Mouse (Mus musculus): ENCODE data around the gene Hexdc. TPM values are rescaled to one million over a fixed set of nuclear protein-coding genes. Genes with fewer than 3 reads are reported as not detected.

Gene Hexdc
- total RNA-seq, 2 experiments from 2014 or later: 12.7 to 15.1 TPM

GRCm38 (mm10) chr11:121221321-121222010 lies 17.2 kb downstream of the Hexdc start:
- intact Hi-C loops (cut with DNase I): no loop called here
- peak; percentile 57 to 61 for DNase-seq

DNA sequence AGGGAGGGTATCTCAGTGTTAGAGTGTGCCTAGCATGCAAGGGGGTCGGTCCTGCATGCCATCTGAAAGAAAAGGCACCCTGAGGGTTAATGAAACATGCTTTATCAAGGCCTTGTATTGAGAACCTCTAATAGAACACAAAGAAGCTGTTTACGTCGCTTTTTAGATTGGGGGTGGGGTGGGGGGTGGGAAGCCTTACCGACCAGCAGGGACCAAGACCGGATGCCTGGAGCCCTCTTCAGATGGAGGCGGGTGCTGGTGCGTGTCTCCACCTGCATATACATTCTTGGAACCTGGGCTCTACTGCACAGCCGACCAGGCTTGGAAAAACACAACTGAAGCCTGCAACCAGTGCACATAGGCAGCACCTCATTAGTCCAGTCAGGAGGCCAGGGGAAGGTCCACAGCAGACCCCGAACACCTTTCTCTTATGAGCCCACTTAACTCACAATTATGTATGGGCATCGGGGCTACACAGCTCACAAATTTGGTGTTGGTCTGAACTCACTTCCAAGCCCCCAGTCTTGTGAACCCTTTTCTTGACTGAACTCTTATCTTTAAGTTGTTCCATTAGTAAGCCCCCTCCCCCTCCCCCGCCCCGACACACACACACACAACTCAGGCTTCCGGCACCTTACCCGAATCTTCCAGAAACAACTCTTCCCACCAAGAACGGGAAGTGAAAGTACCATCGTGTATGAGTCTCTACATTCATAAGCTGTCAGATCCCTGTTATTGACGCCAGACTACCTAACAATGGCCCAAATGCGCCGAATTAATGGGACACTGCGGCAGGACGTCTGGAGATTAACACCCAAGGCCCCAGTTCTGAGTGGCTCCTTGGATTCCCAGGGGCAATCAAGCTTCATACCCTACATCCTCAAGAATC lies 24.1 kb downstream of the Hexdc start:
- DNase-seq: no peak
- intact Hi-C loops (cut with DNase I): no loop called here

GRCm38 (mm10) chr11:121229018-121229439 lies 24.8 kb downstream of the Hexdc start, which contains the start of gene Cybc1:
TSS of gene Cybc1 (minus strand) at chr11:121229322.
- peak; percentile 82 to 83 for DNase-seq
- intact Hi-C loops (cut with DNase I): no loop called here

DNA sequence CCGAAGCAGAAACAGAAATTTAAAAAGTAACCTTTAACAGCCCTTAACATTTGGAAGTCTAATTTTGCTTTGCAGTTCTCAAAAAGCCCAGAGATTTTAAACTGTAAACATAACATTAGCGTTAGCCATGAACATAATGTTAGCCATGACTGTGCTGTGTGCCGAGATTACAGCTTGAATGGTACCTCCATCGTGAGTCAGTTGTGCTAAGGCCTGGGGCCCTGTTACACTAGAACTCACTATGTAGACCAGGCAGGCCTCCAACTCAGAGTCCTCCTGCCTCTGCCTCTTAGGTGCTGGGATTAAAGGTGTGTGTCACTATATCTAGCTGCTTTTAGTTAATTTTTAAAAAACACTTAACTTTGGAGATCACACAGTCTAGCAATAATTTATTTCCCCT lies 27.0 kb downstream of the Hexdc start:
- DNase-seq: no peak
- intact Hi-C loops (cut with DNase I): no loop called here

DNA sequence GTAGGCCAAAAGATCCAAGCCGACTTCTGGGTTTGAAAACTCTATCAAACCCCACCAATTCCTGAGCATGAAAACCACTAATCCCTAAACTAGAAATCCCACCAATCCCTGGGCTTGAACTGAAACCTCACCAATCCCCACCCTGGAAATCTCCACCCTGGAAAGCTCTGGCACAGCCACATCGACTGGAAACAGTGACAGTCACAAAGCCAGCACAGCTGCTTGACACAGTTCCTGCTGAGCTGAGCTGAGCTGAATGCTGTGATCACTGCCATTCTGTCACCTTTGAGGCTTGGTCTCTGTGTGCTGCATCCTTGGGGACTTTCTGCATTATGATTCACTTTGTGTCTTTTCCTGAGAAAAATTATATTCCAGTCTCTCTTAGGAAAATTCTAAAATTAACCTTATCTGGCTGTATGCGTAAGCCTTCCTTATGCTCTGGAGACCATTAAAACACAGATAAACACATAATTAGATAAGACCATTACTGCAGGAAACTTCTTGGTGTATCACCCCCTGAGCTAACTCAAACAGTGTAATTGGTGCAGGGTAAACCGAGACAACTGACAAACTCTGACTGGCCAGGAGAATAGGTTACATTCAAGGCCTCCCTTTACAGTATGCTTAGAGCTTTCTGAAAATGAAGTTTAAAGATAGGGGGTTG lies 27.5 kb downstream of the Hexdc start:
- intact Hi-C loops (cut with DNase I): no loop called here
- DNase-seq: peak; percentile 58 to 64

DNA sequence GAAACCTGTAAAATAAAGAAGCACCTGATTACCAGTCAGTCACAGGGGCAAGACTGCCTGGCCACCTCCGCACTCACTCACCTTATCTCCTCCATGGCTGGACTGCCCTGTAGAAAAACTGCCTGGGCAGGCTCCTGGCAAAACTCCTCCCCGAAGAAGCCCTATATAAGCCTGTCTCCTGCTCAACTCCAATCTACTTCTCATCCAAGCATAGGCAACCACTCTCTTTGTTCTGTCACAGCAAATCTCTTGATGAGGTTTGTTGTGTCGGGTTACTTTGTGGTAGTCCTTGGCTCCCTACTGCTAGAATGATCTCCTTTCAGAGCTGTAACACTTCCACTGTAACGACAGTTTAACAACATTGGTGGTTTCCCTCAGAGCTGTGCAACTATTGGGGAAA lies 28.5 kb downstream of the Hexdc start:
- DNase-seq: no peak
- intact Hi-C loops (cut with DNase I): no loop called here

DNA sequence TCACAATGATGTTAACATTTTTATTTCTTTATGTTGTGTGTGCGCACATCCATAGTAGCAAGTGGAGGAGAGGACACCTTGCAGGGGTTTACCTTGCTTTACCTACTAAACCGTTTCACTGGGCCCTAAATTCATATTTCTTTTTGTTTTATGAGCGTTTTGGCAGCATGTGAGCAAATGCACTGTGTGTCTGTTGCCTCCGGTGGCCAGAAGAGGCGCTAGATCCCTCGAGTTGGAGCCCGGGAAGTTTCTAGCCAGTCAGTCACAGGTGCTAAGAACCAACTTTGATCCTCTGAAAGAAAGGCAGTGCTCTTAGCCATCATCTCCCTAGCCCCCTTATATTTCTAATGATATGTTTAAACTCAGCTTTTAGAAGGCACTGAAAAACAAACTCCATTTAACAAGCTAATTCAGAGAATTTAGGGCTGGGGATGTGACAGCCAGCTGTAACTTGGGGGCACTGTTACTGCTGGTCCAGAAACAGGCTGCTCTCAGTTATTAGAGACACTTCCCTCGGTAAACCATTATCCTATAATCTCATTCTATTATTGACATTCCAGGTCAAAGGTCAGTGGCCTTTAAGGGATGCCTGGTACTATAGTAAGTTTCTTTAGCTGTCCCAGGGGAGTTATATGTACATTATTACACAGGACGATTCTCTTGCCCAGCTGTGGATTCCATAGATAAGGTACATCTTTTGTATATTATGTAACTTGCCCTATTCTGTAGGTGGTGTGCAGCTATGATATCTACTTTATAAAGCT lies 31.4 kb downstream of the Hexdc start:
- intact Hi-C loops (cut with DNase I): loop anchor here (5.0 kb wide), 1 partner anchor 117 kb away; the partner anchor contains the start of gene Wdr45b
- DNase-seq: peak; percentile 46 to 55

DNA sequence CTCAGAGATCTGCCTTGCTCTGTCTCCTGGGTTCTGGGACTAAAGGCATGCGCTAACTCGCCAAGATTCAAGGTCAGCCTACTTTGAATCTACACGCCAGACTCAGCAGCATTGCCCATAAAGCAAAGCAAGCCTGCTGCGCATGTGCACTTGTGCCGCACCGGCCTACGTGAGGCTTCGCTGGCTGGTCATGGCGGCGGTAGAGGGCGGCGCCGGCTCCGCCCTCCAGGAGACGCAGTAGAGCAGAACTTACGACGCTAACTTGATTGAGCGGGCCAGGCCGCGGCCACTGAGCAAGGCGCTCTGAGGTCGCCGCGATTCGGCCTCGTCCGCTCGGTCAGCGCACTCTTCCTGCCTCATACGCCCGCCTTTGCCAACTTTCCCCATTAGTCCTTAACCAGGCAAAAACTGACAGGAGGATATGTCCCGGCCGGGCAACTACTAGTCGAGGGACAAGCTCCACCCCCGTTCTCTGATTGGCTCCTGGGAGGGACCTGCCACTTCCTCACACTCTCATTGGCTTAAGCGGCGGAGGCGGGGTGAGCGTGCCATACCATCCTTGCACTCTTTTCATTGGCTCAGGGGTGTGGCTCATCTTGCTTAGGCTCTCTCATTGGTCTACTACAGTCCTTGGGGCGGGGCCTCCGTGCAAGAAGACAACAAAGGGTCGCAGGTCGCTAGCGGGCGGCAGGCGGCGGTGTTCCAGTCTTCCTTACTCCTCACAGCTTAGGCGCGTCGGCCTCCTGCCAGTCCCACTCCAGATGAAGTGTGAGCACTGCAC lies 32.5 kb downstream of the Hexdc start, which contains the start of gene Narf:
Narf (plus strand) TSS at position 690 of the 781 bp plus-strand sequence.
- DNase-seq: peak; percentile 99
- intact Hi-C loops (cut with DNase I): loop anchor here (1.0 to 5.0 kb wide), 2 partner anchors 23 to 116 kb away; partner anchors contain the start of genes Foxk2 and Wdr45b

DNA sequence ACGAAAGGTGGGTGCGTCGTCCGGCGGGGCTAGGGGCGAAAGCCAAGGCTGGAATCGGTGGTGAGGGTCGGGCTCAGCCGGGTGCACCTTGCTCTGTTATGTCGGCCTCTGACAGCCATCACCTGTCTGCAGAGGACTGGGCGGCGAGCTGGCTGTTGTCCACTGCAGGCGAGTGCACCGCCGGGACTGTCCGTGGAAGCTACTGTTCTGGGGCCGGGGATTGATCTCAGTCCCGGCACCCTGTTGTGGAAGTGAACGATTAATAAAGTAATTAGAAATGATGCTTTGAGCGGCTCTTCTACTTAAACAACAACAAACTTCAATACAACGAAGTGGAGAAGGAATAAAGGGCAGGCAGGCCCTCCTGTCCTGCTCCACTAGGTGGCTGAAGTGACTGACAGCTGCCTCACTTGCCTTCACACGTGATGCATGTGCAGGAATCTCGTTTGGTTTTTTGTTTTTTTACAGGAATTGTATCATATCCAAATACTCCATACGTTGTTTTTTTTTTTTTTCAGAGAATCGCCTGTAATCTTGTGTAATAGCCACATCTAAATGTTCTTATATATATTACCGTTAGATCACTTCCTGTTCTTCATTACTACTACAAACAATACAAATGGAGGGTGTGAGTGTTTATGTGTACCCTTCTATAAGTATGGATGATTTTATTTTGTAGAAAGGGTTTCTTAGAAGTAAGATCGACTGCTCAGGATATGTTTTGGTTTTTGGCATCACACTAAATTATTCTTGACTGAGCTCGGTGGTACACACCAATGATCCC lies 33.3 kb downstream of the Hexdc start:
- intact Hi-C loops (cut with DNase I): loop anchor here (1.0 to 5.0 kb wide), 2 partner anchors 22 to 115 kb away; partner anchors contain the start of genes Foxk2 and Wdr45b
- no peak for DNase-seq

- intact Hi-C loops (cut with DNase I): loop anchor here (5.0 kb wide), 1 partner anchor 113 kb away; the partner anchor contains the start of gene Wdr45b
- DNase-seq: no peak
Measured at GRCm38 (mm10) chr11:121239669-121240068, 35.4 kb downstream of the Hexdc start.

- DNase-seq: no peak
- intact Hi-C loops (cut with DNase I): no loop called here
Measured at GRCm38 (mm10) chr11:121250196-121250595, 46.0 kb downstream of the Hexdc start.

DNA sequence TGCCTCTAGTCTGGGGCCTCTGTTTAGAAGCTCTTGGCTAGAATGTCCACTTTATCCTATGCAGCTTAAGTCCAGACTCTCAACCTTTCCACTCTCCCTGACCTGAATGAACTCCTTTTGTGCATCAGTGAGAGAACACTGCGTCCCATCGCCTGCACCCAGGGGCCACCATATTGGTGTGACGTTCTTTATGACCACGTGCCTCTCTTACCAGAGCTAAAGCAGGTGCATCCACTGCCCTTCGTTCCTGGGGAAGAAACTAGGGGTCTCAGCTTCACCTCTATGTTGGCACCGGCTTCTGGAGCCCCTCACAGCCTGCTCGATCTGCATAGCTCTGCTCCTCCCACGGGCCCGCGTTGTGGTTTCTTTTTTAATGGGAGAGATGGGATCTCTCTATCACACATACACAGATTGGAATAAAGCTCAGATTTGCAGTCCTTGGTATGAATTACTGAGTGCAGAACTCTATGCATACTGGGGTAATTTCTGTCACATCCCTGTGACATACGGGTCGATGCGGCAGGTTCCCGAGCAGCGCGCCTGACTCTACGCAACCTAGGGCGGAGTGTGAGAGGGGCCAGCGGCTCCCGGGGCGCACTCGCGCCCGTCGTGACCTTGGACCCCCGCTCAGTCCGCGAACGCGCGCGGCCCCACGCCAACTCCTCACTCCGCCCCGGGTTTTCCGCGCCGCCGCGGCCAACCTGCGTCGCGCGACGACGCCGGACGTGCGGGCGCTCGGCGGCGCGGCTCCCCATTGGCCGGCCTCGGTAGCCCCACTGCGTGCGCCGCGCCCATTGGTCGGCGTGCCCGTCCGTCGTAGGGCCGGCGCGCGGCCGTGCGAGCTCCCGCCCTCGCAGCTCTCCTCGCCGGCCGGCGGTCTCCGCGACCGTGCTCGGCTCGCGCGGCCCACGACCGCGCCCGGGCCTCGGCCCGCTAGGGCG lies 55.2 kb downstream of the Hexdc start, which contains the start of gene Foxk2:
Foxk2 (plus strand) TSS at position 831 of the 941 bp plus-strand sequence.
- intact Hi-C loops (cut with DNase I): loop anchor here (1.0 kb wide), 1 partner anchor 22 kb away; the partner anchor contains the start of gene Narf
- peak; percentile 93 to 95 for DNase-seq

DNA sequence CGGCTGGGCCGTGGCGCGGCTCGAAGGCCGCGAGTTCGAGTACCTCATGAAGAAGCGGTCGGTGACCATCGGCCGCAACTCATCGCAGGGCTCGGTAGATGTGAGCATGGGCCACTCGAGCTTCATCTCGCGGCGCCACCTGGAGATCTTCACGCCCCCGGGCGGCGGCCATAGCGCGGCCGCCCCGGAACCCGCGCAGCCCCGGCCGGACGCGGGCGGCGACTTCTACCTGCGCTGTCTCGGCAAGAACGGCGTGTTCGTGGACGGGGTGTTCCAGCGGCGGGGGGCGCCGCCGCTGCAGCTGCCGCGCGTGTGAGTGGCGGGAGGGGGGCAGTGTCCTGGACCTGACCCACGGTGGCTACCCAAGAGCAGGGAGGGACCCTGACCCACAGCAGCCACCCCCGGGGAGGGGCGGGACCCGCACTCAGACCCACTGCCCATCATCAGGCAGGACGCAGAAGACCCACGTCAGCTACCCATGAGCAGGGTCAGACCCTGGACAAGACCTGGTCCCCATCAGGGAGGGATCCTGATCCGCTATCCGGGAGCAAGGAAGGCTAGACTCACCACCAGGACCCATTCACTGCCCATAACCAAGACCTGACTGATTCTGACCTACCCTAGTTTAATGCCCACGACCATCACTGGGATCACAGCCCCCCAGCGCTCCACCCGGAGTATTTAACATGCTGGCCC lies 56.1 kb downstream of the Hexdc start:
- DNase-seq: peak; percentile 27 to 47
- intact Hi-C loops (cut with DNase I): no loop called here

GRCm38 (mm10) chr11:121261074-121261473 lies 56.8 kb downstream of the Hexdc start:
- DNase-seq: no peak
- intact Hi-C loops (cut with DNase I): no loop called here

All from heart, postnatal 10 days (tissue).